Mouse (Mus musculus): Measurements from ENCODE around the gene Dlgap5. TPM values are rescaled to one million over a fixed set of nuclear protein-coding genes. Genes with fewer than 3 reads are reported as not detected.

Dlgap5 gene
- polyA plus RNA-seq, 1 experiment from 2014 or later, result 44.2 TPM

DNA sequence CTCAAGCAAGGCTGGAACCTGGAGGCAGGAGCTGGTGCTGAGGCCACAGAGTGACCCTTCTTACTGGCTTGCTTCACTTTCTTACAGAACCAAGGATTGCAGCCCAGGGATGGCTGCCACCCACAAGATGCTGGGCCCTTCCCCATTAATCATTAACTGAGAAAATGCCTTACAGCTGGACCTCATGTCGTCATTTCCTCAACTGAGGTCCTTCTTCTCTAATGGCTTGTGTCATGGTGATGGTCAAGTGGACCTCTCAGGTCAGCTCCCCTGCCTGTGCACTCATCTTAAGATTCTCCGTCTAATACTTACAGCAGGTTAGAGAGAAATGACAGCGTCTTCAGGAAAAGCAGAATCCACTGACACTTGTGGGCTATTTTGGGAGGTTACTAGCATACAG lies 861 bp downstream of the Dlgap5 start:
- Histone ChIP-seq H3K9me3 (ENCODE audit: control insufficient read depth, low read length) (no peaks in the 10 kb centered on the region), H3K4me1 (replicated peaks; ENCODE audit: control insufficient read depth, insufficient read depth, low read length) (peaks cover 13% of the 10 kb centered on the region), H3K27ac (ENCODE audit: low read length) (peak overlapping the region; percentile 71), H3K4me3 (ENCODE audit: low read length) (peak overlapping the region; percentile 76), H3K9ac (ENCODE audit: low read length) (peak overlapping the region; percentile 73), H3K27me3 (ENCODE audit: control insufficient read depth, insufficient read depth, low read depth, low read length) (no peaks in the 10 kb centered on the region), H3K4me2 (ENCODE audit: low read depth, low read length) (peak overlapping the region; percentile 79), H3K36me3 (ENCODE audit: control insufficient read depth, insufficient read depth, low read length) (peaks cover 23% of the 10 kb centered on the region)
- ATAC-seq (ENCODE audit: low read depth), result no peak
- WGBS, result 21% methylated on average over 3 of the region's 3 CpGs

- WGBS, result 79% methylated on average over 9 of the region's 9 CpGs
- no peak for ATAC-seq (ENCODE audit: low read depth)
- Histone ChIP-seq H3K9me3 (ENCODE audit: control insufficient read depth, low read length) (no peaks in the 10 kb centered on the region), H3K27me3 (ENCODE audit: control insufficient read depth, insufficient read depth, low read depth, low read length) (no peaks in the 10 kb centered on the region), H3K4me3 (ENCODE audit: low read length) (no peak overlapping the region), H3K4me1 (replicated peaks; ENCODE audit: control insufficient read depth, insufficient read depth, low read length) (no peaks in the 10 kb centered on the region), H3K36me3 (ENCODE audit: control insufficient read depth, insufficient read depth, low read length) (peaks cover 63% of the 10 kb centered on the region), H3K27ac (ENCODE audit: low read length) (no peak overlapping the region), H3K4me2 (ENCODE audit: low read depth, low read length) (no peak overlapping the region), H3K9ac (ENCODE audit: low read length) (no peak overlapping the region)
These were observed 12.2 kb downstream of the Dlgap5 start for GRCm38 (mm10) chr14:47406000-47406399.

GRCm38 (mm10) chr14:47402735-47403134 lies 15.5 kb downstream of the Dlgap5 start:
- no peaks in the 10 kb centered on the region for H3K27me3 ChIP-seq (ENCODE audit: control insufficient read depth, insufficient read depth, low read depth, low read length)
- ATAC-seq (ENCODE audit: low read depth), result no peak
- H3K4me3 ChIP-seq (ENCODE audit: low read length), result no peak overlapping the region
- no peak overlapping the region for H3K9ac ChIP-seq (ENCODE audit: low read length)
- no peaks in the 10 kb centered on the region for H3K4me1 ChIP-seq (replicated peaks; ENCODE audit: control insufficient read depth, insufficient read depth, low read length)
- no peak overlapping the region for H3K27ac ChIP-seq (ENCODE audit: low read length)
- H3K9me3 ChIP-seq (ENCODE audit: control insufficient read depth, low read length), result no peaks in the 10 kb centered on the region
- no peak overlapping the region for H3K4me2 ChIP-seq (ENCODE audit: low read depth, low read length)
- WGBS, result 90% methylated on average over 8 of the region's 8 CpGs
- peaks cover 55% of the 10 kb centered on the region for H3K36me3 ChIP-seq (ENCODE audit: control insufficient read depth, insufficient read depth, low read length)

DNA sequence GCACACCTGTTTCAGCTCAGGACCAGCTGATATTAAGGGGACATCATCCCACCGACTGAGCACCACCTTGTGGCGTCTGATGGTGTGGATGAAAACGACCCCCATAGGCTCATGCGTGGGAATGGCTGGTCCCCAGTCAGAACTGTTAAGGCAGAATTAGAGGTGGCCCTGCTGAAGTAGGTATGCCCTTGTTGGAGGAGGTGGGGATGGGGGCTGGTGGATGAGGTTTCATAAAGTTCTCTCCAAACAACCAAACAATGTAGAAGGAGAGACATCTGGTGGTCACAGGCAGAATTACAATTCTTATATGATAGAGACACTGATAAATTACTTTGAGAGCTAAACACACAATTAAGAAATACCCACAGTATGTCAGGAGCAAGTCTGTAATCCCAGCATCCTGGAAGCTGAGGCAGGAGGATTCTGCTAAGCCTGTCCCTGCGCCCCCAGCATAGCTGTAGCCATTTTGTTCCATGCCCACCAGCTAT lies 22.0 kb downstream of the Dlgap5 start:
- 60% methylated on average over 5 of the region's 5 CpGs for WGBS
- Histone ChIP-seq H3K4me1 (replicated peaks; ENCODE audit: control insufficient read depth, insufficient read depth, low read length) (no peaks in the 10 kb centered on the region), H3K4me2 (ENCODE audit: low read depth, low read length) (no peak overlapping the region), H3K36me3 (ENCODE audit: control insufficient read depth, insufficient read depth, low read length) (peaks cover 65% of the 10 kb centered on the region), H3K4me3 (ENCODE audit: low read length) (no peak overlapping the region), H3K9me3 (ENCODE audit: control insufficient read depth, low read length) (no peaks in the 10 kb centered on the region), H3K9ac (ENCODE audit: low read length) (no peak overlapping the region), H3K27ac (ENCODE audit: low read length) (no peak overlapping the region), H3K27me3 (ENCODE audit: control insufficient read depth, insufficient read depth, low read depth, low read length) (no peaks in the 10 kb centered on the region)
- peak; percentile 26; the same call in 1 of the 2 replicates for ATAC-seq (ENCODE audit: low read depth)

- Histone ChIP-seq H3K27me3 (ENCODE audit: control insufficient read depth, insufficient read depth, low read depth, low read length) (no peaks in the 10 kb centered on the region), H3K9ac (ENCODE audit: low read length) (no peak overlapping the region), H3K4me3 (ENCODE audit: low read length) (no peak overlapping the region), H3K4me1 (replicated peaks; ENCODE audit: control insufficient read depth, insufficient read depth, low read length) (no peaks in the 10 kb centered on the region), H3K27ac (ENCODE audit: low read length) (no peak overlapping the region), H3K9me3 (ENCODE audit: control insufficient read depth, low read length) (no peaks in the 10 kb centered on the region), H3K36me3 (ENCODE audit: control insufficient read depth, insufficient read depth, low read length) (peaks cover 65% of the 10 kb centered on the region), H3K4me2 (ENCODE audit: low read depth, low read length) (no peak overlapping the region)
- ATAC-seq (ENCODE audit: low read depth), result no peak
- 88% methylated on average over 15 of the region's 15 CpGs for WGBS
These were observed 22.7 kb downstream of the Dlgap5 start for GRCm38 (mm10) chr14:47395462-47396026.

GRCm38 (mm10) chr14:47395007-47395406 lies 23.2 kb downstream of the Dlgap5 start:
- no peak overlapping the region for H3K4me2 ChIP-seq (ENCODE audit: low read depth, low read length)
- no peak for ATAC-seq (ENCODE audit: low read depth)
- WGBS, result 97% methylated on average over 6 of the region's 6 CpGs
- no peak overlapping the region for H3K27ac ChIP-seq (ENCODE audit: low read length)
- H3K36me3 ChIP-seq (ENCODE audit: control insufficient read depth, insufficient read depth, low read length), result peaks cover 64% of the 10 kb centered on the region
- H3K9ac ChIP-seq (ENCODE audit: low read length), result no peak overlapping the region
- H3K4me3 ChIP-seq (ENCODE audit: low read length), result no peak overlapping the region
- no peaks in the 10 kb centered on the region for H3K9me3 ChIP-seq (ENCODE audit: control insufficient read depth, low read length)
- no peaks in the 10 kb centered on the region for H3K27me3 ChIP-seq (ENCODE audit: control insufficient read depth, insufficient read depth, low read depth, low read length)
- no peaks in the 10 kb centered on the region for H3K4me1 ChIP-seq (replicated peaks; ENCODE audit: control insufficient read depth, insufficient read depth, low read length)

DNA sequence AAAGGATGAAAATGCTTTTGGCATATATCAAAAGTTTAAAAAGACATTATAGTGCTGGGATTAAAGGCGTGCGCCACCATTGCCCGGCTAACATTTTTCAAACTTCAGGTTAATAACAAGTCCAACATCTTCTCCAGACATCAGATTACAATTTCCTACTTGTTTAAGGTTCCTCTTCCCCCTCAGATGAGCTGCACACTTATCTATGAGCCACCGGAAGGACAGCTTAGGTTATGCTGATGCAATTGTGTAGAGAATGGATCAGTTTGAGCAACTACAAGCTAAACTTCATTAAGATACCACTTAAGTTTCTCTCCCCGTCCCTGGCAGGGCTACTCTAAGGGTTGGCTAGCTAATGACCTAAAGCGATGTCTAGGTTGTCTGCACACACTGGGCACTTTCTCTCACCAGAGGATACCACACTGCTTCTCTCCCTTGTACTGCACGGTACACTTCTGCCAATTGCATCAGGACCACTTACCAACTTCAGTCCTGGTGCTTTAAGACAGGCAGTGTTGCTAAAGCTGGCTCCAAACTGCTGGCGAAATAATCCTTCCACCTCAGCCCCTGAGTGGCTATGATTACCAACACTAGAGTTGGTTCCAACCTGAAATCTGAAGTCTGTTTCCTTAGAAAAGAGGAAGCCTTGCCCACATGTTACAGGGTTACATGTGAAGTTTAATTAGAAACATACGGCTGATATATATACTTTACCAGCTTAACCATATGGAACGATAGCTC lies 24.7 kb downstream of the Dlgap5 start:
- 92% methylated on average over 10 of the region's 10 CpGs for WGBS
- H3K27ac ChIP-seq (ENCODE audit: low read length), result no peak overlapping the region
- H3K4me3 ChIP-seq (ENCODE audit: low read length), result no peak overlapping the region
- H3K9me3 ChIP-seq (ENCODE audit: control insufficient read depth, low read length), result no peaks in the 10 kb centered on the region
- no peak overlapping the region for H3K9ac ChIP-seq (ENCODE audit: low read length)
- no peak for ATAC-seq (ENCODE audit: low read depth)
- no peaks in the 10 kb centered on the region for H3K4me1 ChIP-seq (replicated peaks; ENCODE audit: control insufficient read depth, insufficient read depth, low read length)
- peaks cover 65% of the 10 kb centered on the region for H3K36me3 ChIP-seq (ENCODE audit: control insufficient read depth, insufficient read depth, low read length)
- H3K27me3 ChIP-seq (ENCODE audit: control insufficient read depth, insufficient read depth, low read depth, low read length), result no peaks in the 10 kb centered on the region
- H3K4me2 ChIP-seq (ENCODE audit: low read depth, low read length), result no peak overlapping the region

DNA sequence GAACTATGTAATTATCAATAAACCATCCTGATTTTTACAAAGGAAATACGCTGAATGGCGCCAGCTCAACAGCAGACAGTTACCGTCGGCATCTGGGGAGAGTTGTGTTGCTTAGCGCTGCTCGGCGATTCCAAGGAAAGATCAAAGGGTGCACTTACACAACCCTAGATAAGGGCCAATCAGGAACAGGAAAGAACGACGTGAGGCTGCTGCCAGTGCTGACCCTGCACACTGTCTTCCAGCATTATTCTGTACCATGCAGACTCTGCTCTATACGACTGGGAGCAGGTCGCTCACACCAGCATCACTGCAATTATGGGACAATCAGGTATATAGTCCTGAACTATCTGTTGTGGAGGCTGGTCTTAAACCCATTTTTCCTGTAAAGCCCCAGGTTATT lies 32.1 kb downstream of the Dlgap5 start:
- Histone ChIP-seq H3K27me3 (ENCODE audit: control insufficient read depth, insufficient read depth, low read depth, low read length) (no peaks in the 10 kb centered on the region), H3K36me3 (ENCODE audit: control insufficient read depth, insufficient read depth, low read length) (peaks cover 18% of the 10 kb centered on the region), H3K4me2 (ENCODE audit: low read depth, low read length) (no peak overlapping the region), H3K4me1 (replicated peaks; ENCODE audit: control insufficient read depth, insufficient read depth, low read length) (no peaks in the 10 kb centered on the region), H3K9ac (ENCODE audit: low read length) (no peak overlapping the region), H3K27ac (ENCODE audit: low read length) (no peak overlapping the region), H3K4me3 (ENCODE audit: low read length) (no peak overlapping the region), H3K9me3 (ENCODE audit: control insufficient read depth, low read length) (no peaks in the 10 kb centered on the region)
- ATAC-seq (ENCODE audit: low read depth), result no peak
- WGBS, result 53% methylated on average over 11 of the region's 11 CpGs

DNA sequence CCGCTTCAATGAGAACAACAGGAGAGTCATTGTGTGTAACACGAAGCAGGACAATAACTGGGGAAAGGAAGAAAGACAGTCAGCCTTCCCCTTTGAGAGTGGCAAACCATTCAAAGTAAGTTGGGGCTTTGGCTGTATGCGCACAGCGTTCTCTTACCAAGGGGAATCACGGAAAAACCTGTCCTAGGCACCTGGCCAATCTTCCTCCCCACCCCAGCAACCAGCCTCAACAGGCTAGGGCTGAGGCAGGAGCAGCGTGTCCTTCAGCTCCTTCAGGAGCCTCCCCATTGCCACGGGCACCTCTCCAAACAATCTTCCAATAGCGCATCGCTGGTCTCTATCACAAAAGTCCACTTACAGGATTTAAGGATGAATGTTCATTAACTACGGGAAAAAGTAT lies 33.6 kb downstream of the Dlgap5 start:
- no peak overlapping the region for H3K27ac ChIP-seq (ENCODE audit: low read length)

More for the DNA sequence above, 33.6 kb downstream of the Dlgap5 start:
- Histone ChIP-seq H3K36me3 (ENCODE audit: control insufficient read depth, insufficient read depth, low read length) (peaks cover 12% of the 10 kb centered on the region), H3K9me3 (ENCODE audit: control insufficient read depth, low read length) (no peaks in the 10 kb centered on the region), H3K4me1 (replicated peaks; ENCODE audit: control insufficient read depth, insufficient read depth, low read length) (no peaks in the 10 kb centered on the region), H3K4me2 (ENCODE audit: low read depth, low read length) (no peak overlapping the region), H3K4me3 (ENCODE audit: low read length) (no peak overlapping the region), H3K9ac (ENCODE audit: low read length) (no peak overlapping the region), H3K27me3 (ENCODE audit: control insufficient read depth, insufficient read depth, low read depth, low read length) (no peaks in the 10 kb centered on the region)
- no peak for ATAC-seq (ENCODE audit: low read depth)
- 86% methylated on average over 10 of the region's 10 CpGs for WGBS
